9 mouse cellular contexts compared by ENCODE assay signal in the genomic region with DNA sequence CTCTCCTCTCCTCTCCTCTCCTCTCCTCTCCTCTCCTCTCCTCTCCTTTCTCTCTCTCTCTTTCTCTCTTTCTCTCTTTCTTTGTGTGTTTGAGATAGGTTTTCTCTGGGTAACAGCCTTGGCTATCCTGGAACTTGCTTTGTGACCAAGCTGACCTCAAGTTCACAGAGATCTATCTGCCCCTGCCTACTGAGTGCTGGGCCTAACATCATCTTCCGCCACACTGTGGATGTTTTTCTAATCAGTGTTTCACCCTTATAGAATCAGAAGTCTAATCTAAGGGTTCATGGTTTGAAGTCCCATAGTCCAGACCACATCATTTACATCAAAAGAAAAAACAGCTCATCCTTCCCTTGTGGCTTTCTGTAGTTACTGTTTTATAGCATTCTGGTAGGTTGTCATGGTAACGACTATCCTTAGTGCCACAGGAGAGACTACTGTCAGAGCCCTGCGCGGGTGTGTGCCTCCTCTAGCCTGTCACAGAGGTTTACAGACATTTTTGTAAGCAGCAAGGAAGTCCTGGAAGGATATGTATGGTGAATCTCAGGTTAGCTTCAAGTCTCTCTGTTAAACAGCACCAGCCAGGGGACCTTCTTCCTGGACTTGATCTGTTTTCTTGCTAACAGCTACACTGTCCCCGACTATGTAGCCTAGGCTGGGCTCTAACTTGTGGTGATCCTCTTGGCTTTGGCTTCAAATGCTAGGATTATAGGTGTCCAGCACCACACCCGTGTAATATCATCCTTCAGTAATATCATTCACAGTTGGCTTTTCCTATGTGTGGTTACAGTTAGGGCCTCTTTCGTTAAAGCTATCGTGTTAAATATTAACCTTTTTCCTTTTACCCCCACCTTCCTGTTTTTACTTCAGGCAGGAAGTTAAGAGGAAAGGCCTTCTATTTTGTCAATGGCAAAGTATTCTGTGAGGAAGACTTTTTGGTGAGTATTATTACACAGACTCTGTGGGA. TPM values are rescaled to one million over a fixed set of nuclear protein-coding genes. Genes with fewer than 3 reads are reported as not detected.
DNase-seq lines count a peak whose midpoint lies in the region; ATAC-seq and TF ChIP-seq lines count a peak whose summit lies in the region.
"Had no signal": no experiment of that assay in that cellular context is flagged by ENCODE, and none has a peak within 500 bp of the region (broad histone marks: within the 10 kb centered on the region; RNA-seq: fewer than 3 reads in every experiment).

No protein-coding gene starts in this region.

- TF ChIP-seq RAD21 in CH12.LX (IDR thresholded peaks at IDR 0.05; ENCODE audit: low read depth, low read length) = no peak

- TF ChIP-seq EP300 in CH12.LX (IDR thresholded peaks at IDR 0.05; ENCODE audit: low read length) = peak; percentile 52; the same call in 1 of the 2 replicates

- peak; percentile 75 for ATAC-seq in hindbrain, postnatal 0 days

- WGBS in kidney, adult 2 months = 25% methylated on average over 8 of the region's 8 CpGs
- 70% methylated on average over 8 of the region's 8 CpGs for WGBS in hindbrain, postnatal 0 days
- 82% methylated on average over 8 of the region's 8 CpGs for WGBS in heart, embryonic 10.5 days

- H3K79me2 ChIP-seq in CH12.LX (replicated peaks; ENCODE audit: control insufficient read depth, extremely low read depth, insufficient read depth, poor library complexity, severe bottlenecking) = peaks cover 11% of the 10 kb centered on the region

- TF ChIP-seq POLR2A in kidney, adult 2 months (IDR thresholded peaks at IDR 0.05; ENCODE audit: low read depth, low read length) = no peak
- no peak for TF ChIP-seq POLR2A in CH12.LX (IDR thresholded peaks at IDR 0.05; ENCODE audit: low read depth, low read length)

- peak overlapping the region; percentile 73 for H3K27ac ChIP-seq in kidney, adult 2 months (ENCODE audit: insufficient read depth, low read depth, low read length)
- H3K27ac ChIP-seq in CH12.LX (ENCODE audit: insufficient read depth, low read depth) = peak overlapping the region; percentile 47; the same call in 1 of the 2 replicates
- H3K27ac ChIP-seq in hindbrain, postnatal 0 days = 0 out of 2 replicates have a peak overlapping the region, but pooled peaks have one; percentile 17
- no peak overlapping the region for H3K27ac ChIP-seq in heart, embryonic 10.5 days

- peak; percentile 52 for DNase-seq in kidney, adult 2 months
- DNase-seq in kidney, postnatal 10 days = no peak
- DNase-seq in CH12.LX (ENCODE audit: extremely low read depth) = peak; percentile 93
- DNase-seq in hindbrain, postnatal 0 days (ENCODE audit: low spot score) = peak; percentile 43
- peak; percentile 92 for DNase-seq in naive thymus-derived CD4-positive, alpha-beta T cell, adult 2 months (ENCODE audit: low read depth)
- no peak for DNase-seq in cerebellum, postnatal 14 days
- DNase-seq in cerebellum, adult 8-10 months = no peak
- DNase-seq in heart, embryonic 10.5 days (ENCODE audit: low spot score) = no peak

- H3K36me3 ChIP-seq in kidney, adult 2 months (ENCODE audit: control insufficient read depth, insufficient read depth, low read length) = no peaks in the 10 kb centered on the region
- peaks cover 49 to 80% of the 10 kb centered on the region in 2 experiments for H3K36me3 ChIP-seq in CH12.LX (replicated peaks in 1 of 2; ENCODE audit: control insufficient read depth in 1 of 2, insufficient read depth in 1 of 2, low read length in 1 of 2)
- H3K36me3 ChIP-seq in hindbrain, postnatal 0 days (ENCODE audit: insufficient read depth, low read length) = no peaks in the 10 kb centered on the region; the same call in 1 of the 2 replicates
- peaks cover 38% of the 10 kb centered on the region for H3K36me3 ChIP-seq in heart, embryonic 10.5 days

- dilution Hi-C loops in CH12.LX (cut with MboI; ENCODE audit: extremely low pct_ligation_motif_present, extremely low pct_unique_long_range_greater_than_20kb, low sequenced_read_pairs) = no loop called here

- in situ Hi-C loops in CH12.LX (cut with MboI; ENCODE audit: low pct_ligation_motif_present, low pct_unique_long_range_greater_than_20kb, low sequenced_read_pairs) = no loop called here

- no peak for TF ChIP-seq CTCF in kidney, adult 2 months (conservative IDR thresholded peaks at IDR 0.05; ENCODE audit: insufficient read depth, insufficient read length, low read depth, low read length)
- TF ChIP-seq CTCF in CH12.LX (conservative IDR thresholded peaks at IDR 0.05 in 1 of 2, IDR thresholded peaks at IDR 0.05 in 1 of 2; ENCODE audit: low read depth in 2 of 2, low read length in 2 of 2) = no peak
- TF ChIP-seq CTCF in hindbrain, postnatal 0 days (IDR thresholded peaks at IDR 0.05; ENCODE audit: low read depth) = no peak

- H3K4me1 ChIP-seq in kidney, adult 2 months (ENCODE audit: control insufficient read depth, insufficient read depth, low read length) = peaks cover 28% of the 10 kb centered on the region
- peaks cover 16 to 56% of the 10 kb centered on the region in 2 experiments for H3K4me1 ChIP-seq in CH12.LX (ENCODE audit: control insufficient read depth in 1 of 2, insufficient read depth in 2 of 2)
- no peaks in the 10 kb centered on the region for H3K4me1 ChIP-seq in hindbrain, postnatal 0 days (ENCODE audit: insufficient read depth, low read length)
- no peaks in the 10 kb centered on the region; the same call in 1 of the 2 replicates for H3K4me1 ChIP-seq in heart, embryonic 10.5 days

- no peak overlapping the region for H3K4me3 ChIP-seq in kidney, adult 2 months (ENCODE audit: insufficient read depth, low read depth, low read length)
- no peak overlapping the region for H3K4me3 ChIP-seq in CH12.LX (replicated peaks in 1 of 3; ENCODE audit: low read depth in 2 of 3, low read length in 2 of 3, poor library complexity in 1 of 3)
- H3K4me3 ChIP-seq in hindbrain, postnatal 0 days (ENCODE audit: low read length) = no peak overlapping the region
- H3K4me3 ChIP-seq in heart, embryonic 10.5 days = no peak overlapping the region
- H3K4me3 ChIP-seq: myocyte had no signal

- no peaks in the 10 kb centered on the region for H3K9me3 ChIP-seq in CH12.LX (replicated peaks; ENCODE audit: low read length)
- H3K9me3 ChIP-seq in hindbrain, postnatal 0 days (ENCODE audit: low read length) = no peaks in the 10 kb centered on the region
- no peaks in the 10 kb centered on the region for H3K9me3 ChIP-seq in heart, embryonic 10.5 days

- no peaks in the 10 kb centered on the region for H3K27me3 ChIP-seq in kidney, adult 2 months (replicated peaks; ENCODE audit: control insufficient read depth, insufficient read depth, low read length)
- H3K27me3 ChIP-seq in CH12.LX (replicated peaks) = no peaks in the 10 kb centered on the region
- no peaks in the 10 kb centered on the region for H3K27me3 ChIP-seq in hindbrain, postnatal 0 days (ENCODE audit: insufficient read depth, low read length)
- no peaks in the 10 kb centered on the region for H3K27me3 ChIP-seq in heart, embryonic 10.5 days (ENCODE audit: insufficient read depth, poor library complexity, severe bottlenecking)

- H3K9ac ChIP-seq in CH12.LX (ENCODE audit: insufficient read depth, low read depth) = no peak overlapping the region
- no peak overlapping the region for H3K9ac ChIP-seq in hindbrain, postnatal 0 days (replicated peaks; ENCODE audit: low read length)

- H3K4me2 ChIP-seq in CH12.LX (ENCODE audit: insufficient read depth, low read depth, poor library complexity, severe bottlenecking) = peak overlapping the region; percentile 29; the same call in 1 of the 2 replicates
- no peak overlapping the region for H3K4me2 ChIP-seq in hindbrain, postnatal 0 days (ENCODE audit: low read depth, low read length)

TF ChIP-seq in CH12.LX, 34 proteins besides CTCF, POLR2A, EP300 and RAD21:
- TF ChIP-seq USF2 (conservative IDR thresholded peaks at IDR 0.05; ENCODE audit: low read depth, low read length) (no peak), NELFE (IDR thresholded peaks at IDR 0.05; ENCODE audit: low read depth, low read length) (no peak), BHLHE40 (IDR thresholded peaks at IDR 0.05; ENCODE audit: low read depth, low read length) (no peak), ETS1 (conservative IDR thresholded peaks at IDR 0.05; ENCODE audit: low read depth, low read length) (peak; percentile 26; the same call in 1 of the 2 replicates), UBTF (IDR thresholded peaks at IDR 0.05; ENCODE audit: low read depth, low read length) (no peak), RCOR1 (conservative IDR thresholded peaks at IDR 0.05; ENCODE audit: low read depth, low read length) (no peak), NRF1 (IDR thresholded peaks at IDR 0.05; ENCODE audit: low read depth, low read length) (no peak), MYC (IDR thresholded peaks at IDR 0.05; ENCODE audit: low read depth, low read length) (no peak), MAX (IDR thresholded peaks at IDR 0.05; ENCODE audit: low read length) (no peak), POLR2AphosphoS2 (IDR thresholded peaks at IDR 0.05; ENCODE audit: low read depth, low read length) (no peak), MXI1 (IDR thresholded peaks at IDR 0.05; ENCODE audit: low read depth, low read length) (peak; percentile 65; the same call in 1 of the 2 replicates), CHD2 (IDR thresholded peaks at IDR 0.05; ENCODE audit: low read length) (no peak), ZNF384 (IDR thresholded peaks at IDR 0.05; ENCODE audit: low read depth, low read length) (peak; percentile 59), MAFK (IDR thresholded peaks at IDR 0.05; ENCODE audit: insufficient replicate concordance, low read length) (no peak), TCF12 (IDR thresholded peaks at IDR 0.05; ENCODE audit: low read depth, low read length) (no peak)

RNA-seq across cellular contexts. Expression of gene Sacm1l, which starts 19.6 kb away (rescaled TPM):
- polyA plus RNA-seq in kidney, adult 2 months (2012; rRNA removed) = 13.8 and 20.0 TPM in 2 replicates
- 29.5 and 31.1 TPM in 2 replicates for total RNA-seq in CH12.LX (2012; rRNA removed)
- 67.6 and 77.0 TPM in 2 replicates for total RNA-seq in CH12.LX (2014; rRNA removed)
- 37.4 and 38.2 TPM in 2 replicates for polyA plus RNA-seq in CH12.LX (2012; ENCODE audit: insufficient read length, low read depth)
- total RNA-seq in hindbrain, postnatal 0 days (2014; rRNA removed) = 24.8 and 32.2 TPM in 2 replicates
- 37.1 and 39.7 TPM in 2 replicates for polyA plus RNA-seq in hindbrain, postnatal 0 days (2015; fragmentation: Nextera tagmentation; extraction: Ambion mirVana)
- polyA plus RNA-seq in heart, embryonic 10.5 days (2016; fragmentation: Nextera tagmentation; extraction: Ambion mirVana) = 42.6 and 48.6 TPM in 2 replicates

RNA-seq across cellular contexts. Expression of gene Limd1, which starts 31.4 kb away (rescaled TPM):
- 56.9 and 58.7 TPM in 2 replicates for polyA plus RNA-seq in kidney, adult 2 months (2012; rRNA removed)
- 64.5 and 68.6 TPM in 2 replicates for total RNA-seq in CH12.LX (2012; rRNA removed)
- 52.6 and 52.7 TPM in 2 replicates for total RNA-seq in CH12.LX (2014; rRNA removed)
- 54.6 and 60.5 TPM in 2 replicates for polyA plus RNA-seq in CH12.LX (2012; ENCODE audit: insufficient read length, low read depth)
- total RNA-seq in hindbrain, postnatal 0 days (2014; rRNA removed) = 29.7 and 30.3 TPM in 2 replicates
- 11.1 and 11.4 TPM in 2 replicates for polyA plus RNA-seq in hindbrain, postnatal 0 days (2015; fragmentation: Nextera tagmentation; extraction: Ambion mirVana)
- 39.0 and 39.2 TPM in 2 replicates for polyA plus RNA-seq in heart, embryonic 10.5 days (2016; fragmentation: Nextera tagmentation; extraction: Ambion mirVana)

Comparison
In these comparisons a context has a peak if more than half of its experiments do, and no peak if none do; other contexts are left out.
1. DNase-seq: peak in kidney, adult 2 months (single experiment), CH12.LX (single experiment), hindbrain, postnatal 0 days (single experiment) and naive thymus-derived CD4-positive, alpha-beta T cell, adult 2 months (single experiment); none in kidney, postnatal 10 days (single experiment), cerebellum, postnatal 14 days (0 of 2), cerebellum, adult 8-10 months (single experiment) and heart, embryonic 10.5 days (single experiment).